9 mouse cellular contexts compared by ENCODE assay signal in genomic region chr5:120567761-120568211, GRCm38 (mm10). TPM values are rescaled to one million over a fixed set of nuclear protein-coding genes. Genes with fewer than 3 reads are reported as not detected.
DNase-seq lines count a peak whose midpoint lies in the region; ATAC-seq and TF ChIP-seq lines count a peak whose summit lies in the region.
"Had no signal": no experiment of that assay in that cellular context is flagged by ENCODE, and none has a peak within 500 bp of the region (broad histone marks: within the 10 kb centered on the region; RNA-seq: fewer than 3 reads in every experiment).

No protein-coding gene starts in this region.

- TF ChIP-seq POLR2A in olfactory bulb, adult 2 months (IDR thresholded peaks at IDR 0.05; ENCODE audit: insufficient read depth, low read depth, low read length): no peak

- no peaks in the 10 kb centered on the region for H3K36me3 ChIP-seq in lung, embryonic 16.5 days (ENCODE audit: control insufficient read depth, insufficient read depth, low read length)
- no peaks in the 10 kb centered on the region for H3K36me3 ChIP-seq in intestine, embryonic 14.5 days (ENCODE audit: control insufficient read depth, insufficient read depth, low read length)

- peak overlapping the region; percentile 39 for H3K27ac ChIP-seq in lung, embryonic 16.5 days (ENCODE audit: low read length)
- peak overlapping the region; percentile 62 for H3K27ac ChIP-seq in intestine, embryonic 14.5 days (ENCODE audit: low read depth)
- H3K27ac ChIP-seq in olfactory bulb, adult 2 months (ENCODE audit: insufficient read depth, low read depth, low read length): peak overlapping the region; percentile 49

- TF ChIP-seq CTCF in olfactory bulb, adult 2 months (IDR thresholded peaks at IDR 0.05; ENCODE audit: insufficient read depth, low read depth, low read length): no peak

- peaks cover 78% of the 10 kb centered on the region for H3K4me1 ChIP-seq in lung, embryonic 16.5 days (replicated peaks; ENCODE audit: control insufficient read depth, insufficient read depth, low read length)
- peaks cover 86% of the 10 kb centered on the region for H3K4me1 ChIP-seq in intestine, embryonic 14.5 days (replicated peaks; ENCODE audit: control insufficient read depth, insufficient read depth, low read length)
- H3K4me1 ChIP-seq in olfactory bulb, adult 2 months (ENCODE audit: control insufficient read depth, insufficient read depth, low read length): peaks cover 80% of the 10 kb centered on the region

- ATAC-seq in lung, embryonic 16.5 days (ENCODE audit: low read depth): no peak
- no peak for ATAC-seq in intestine, embryonic 14.5 days (replicated peaks; ENCODE audit: low FRiP score, low TSS enrichment, low read depth)

- no peak overlapping the region for H3K4me3 ChIP-seq in lung, embryonic 16.5 days (ENCODE audit: low read length)
- no peak overlapping the region for H3K4me3 ChIP-seq in intestine, embryonic 14.5 days (ENCODE audit: low read depth, low read length)
- H3K4me3 ChIP-seq in olfactory bulb, adult 2 months (ENCODE audit: insufficient read depth, low read depth, low read length): no peak overlapping the region
- H3K4me3 ChIP-seq: erythroblast, embryonic 14.5 days had no signal

- no peaks in the 10 kb centered on the region for H3K9me3 ChIP-seq in lung, embryonic 16.5 days (ENCODE audit: control insufficient read depth, low read length)
- H3K9me3 ChIP-seq in intestine, embryonic 14.5 days (ENCODE audit: control insufficient read depth, low read length): no peaks in the 10 kb centered on the region

- DNase-seq in adrenal gland, adult 2 months: peak; percentile 26
- DNase-seq in adrenal gland, postnatal 36 days: no peak
- DNase-seq in lung, postnatal 10 days: no peak
- DNase-seq in intestine, embryonic 14.5 days (ENCODE audit: low spot score): no peak
- no peak for DNase-seq in frontal cortex, postnatal 14 days (ENCODE audit: low spot score in 2 of 2)
- DNase-seq in gastrocnemius, postnatal 25 days: no peak

- H3K9ac ChIP-seq in lung, embryonic 16.5 days (ENCODE audit: low read length): 0 out of 2 replicates have a peak overlapping the region, but pooled peaks have one; percentile 11
- no peak overlapping the region for H3K9ac ChIP-seq in intestine, embryonic 14.5 days (ENCODE audit: low read length)

- no peak overlapping the region for H3K4me2 ChIP-seq in lung, embryonic 16.5 days (ENCODE audit: low read depth, low read length)
- no peak overlapping the region for H3K4me2 ChIP-seq in intestine, embryonic 14.5 days (ENCODE audit: low read length)

- H3K27me3 ChIP-seq in lung, embryonic 16.5 days (ENCODE audit: control insufficient read depth, insufficient read depth, low read depth, low read length): no peaks in the 10 kb centered on the region
- no peaks in the 10 kb centered on the region for H3K27me3 ChIP-seq in intestine, embryonic 14.5 days (replicated peaks; ENCODE audit: control insufficient read depth, insufficient read depth, low read length)

- 56% methylated on average over 14 of the region's 14 CpGs for WGBS in lung, embryonic 16.5 days
- 47% methylated on average over 14 of the region's 14 CpGs for WGBS in intestine, embryonic 14.5 days
- 34% methylated on average over 14 of the region's 14 CpGs for WGBS in olfactory bulb, adult 2 months

RNA-seq across cellular contexts. Expression of gene Tpcn1, which starts 20.7 kb away (rescaled TPM):
- 10 to 100 TPM; 38.1 to 51.3 TPM for total RNA-seq in adrenal gland, adult 2 months (2021)
- 48.9 and 59.8 TPM in 2 replicates for polyA plus RNA-seq in adrenal gland, adult 2 months (2012; rRNA removed)
- 10 to 100 TPM; 34.1 to 36.9 TPM for total RNA-seq in adrenal gland, postnatal 36 days (2021)
- 17.8 and 18.0 TPM in 2 replicates for polyA plus RNA-seq in lung, embryonic 16.5 days (2015; fragmentation: Nextera tagmentation; extraction: Ambion mirVana)
- polyA plus RNA-seq in intestine, embryonic 14.5 days (2014; fragmentation: Nextera tagmentation; extraction: Ambion mirVana): 22.7 and 23.6 TPM in 2 replicates
- polyA plus RNA-seq in olfactory bulb, adult 2 months (2012; ENCODE audit: insufficient read depth, insufficient read length, low replicate concordance, missing spikeins): not detected in 2 replicates
- 10 to 100 TPM; 44.3 to 48.3 TPM for total RNA-seq in gastrocnemius, postnatal 25 days (2021)

RNA-seq across cellular contexts. Expression of gene Iqcd, which starts 21.0 kb away (rescaled TPM):
- under 1 TPM; 0.29 to 0.55 TPM for total RNA-seq in adrenal gland, adult 2 months (2021)
- polyA plus RNA-seq in adrenal gland, adult 2 months (2012; rRNA removed): 0.29 and 0.49 TPM in 2 replicates
- total RNA-seq in adrenal gland, postnatal 36 days (2021): under 1 TPM; 0.36 to 0.40 TPM
- polyA plus RNA-seq in lung, embryonic 16.5 days (2015; fragmentation: Nextera tagmentation; extraction: Ambion mirVana): 1.2 and 1.9 TPM in 2 replicates
- polyA plus RNA-seq in intestine, embryonic 14.5 days (2014; fragmentation: Nextera tagmentation; extraction: Ambion mirVana): 0.24 and 0.48 TPM in 2 replicates
- not detected in 2 replicates for polyA plus RNA-seq in olfactory bulb, adult 2 months (2012; ENCODE audit: insufficient read depth, insufficient read length, low replicate concordance, missing spikeins)
- total RNA-seq in gastrocnemius, postnatal 25 days (2021): under 1 TPM in 1 of 2 experiments, not detected in 1; 0.18 TPM

RNA-seq across cellular contexts. Expression of gene Rita1, which starts 44.6 kb away (rescaled TPM):
- 10 to 100 TPM; 11.6 to 22.7 TPM for total RNA-seq in adrenal gland, adult 2 months (2021)
- 32.5 and 33.5 TPM in 2 replicates for polyA plus RNA-seq in adrenal gland, adult 2 months (2012; rRNA removed)
- 10 to 100 TPM; 15.6 to 15.9 TPM for total RNA-seq in adrenal gland, postnatal 36 days (2021)
- 13.8 and 14.0 TPM in 2 replicates for polyA plus RNA-seq in lung, embryonic 16.5 days (2015; fragmentation: Nextera tagmentation; extraction: Ambion mirVana)
- polyA plus RNA-seq in intestine, embryonic 14.5 days (2014; fragmentation: Nextera tagmentation; extraction: Ambion mirVana): 8.1 and 9.4 TPM in 2 replicates
- not detected in 2 replicates for polyA plus RNA-seq in olfactory bulb, adult 2 months (2012; ENCODE audit: insufficient read depth, insufficient read length, low replicate concordance, missing spikeins)
- total RNA-seq in gastrocnemius, postnatal 25 days (2021): 1 to 10 TPM; 4.8 to 6.3 TPM

RNA-seq across cellular contexts. Expression of gene Ddx54, which starts 44.8 kb away (rescaled TPM):
- 10 to 100 TPM; 46.8 to 49.5 TPM for total RNA-seq in adrenal gland, adult 2 months (2021)
- polyA plus RNA-seq in adrenal gland, adult 2 months (2012; rRNA removed): 42.7 and 49.6 TPM in 2 replicates
- 10 to 100 TPM; 50.4 to 51.1 TPM for total RNA-seq in adrenal gland, postnatal 36 days (2021)
- 36.8 and 37.8 TPM in 2 replicates for polyA plus RNA-seq in lung, embryonic 16.5 days (2015; fragmentation: Nextera tagmentation; extraction: Ambion mirVana)
- 39.3 and 41.0 TPM in 2 replicates for polyA plus RNA-seq in intestine, embryonic 14.5 days (2014; fragmentation: Nextera tagmentation; extraction: Ambion mirVana)
- polyA plus RNA-seq in olfactory bulb, adult 2 months (2012; ENCODE audit: insufficient read depth, insufficient read length, low replicate concordance, missing spikeins): not detected in 2 replicates
- total RNA-seq in gastrocnemius, postnatal 25 days (2021): 10 to 100 TPM; 15.7 to 17.1 TPM

RNA-seq across cellular contexts. Expression of gene Slc8b1, which starts 56.8 kb away (rescaled TPM):
- total RNA-seq in adrenal gland, adult 2 months (2021): 10 to 100 TPM; 25.5 to 46.3 TPM
- 40.1 and 49.3 TPM in 2 replicates for polyA plus RNA-seq in adrenal gland, adult 2 months (2012; rRNA removed)
- total RNA-seq in adrenal gland, postnatal 36 days (2021): 10 to 100 TPM; 29.0 to 45.6 TPM
- 8.5 and 8.6 TPM in 2 replicates for polyA plus RNA-seq in lung, embryonic 16.5 days (2015; fragmentation: Nextera tagmentation; extraction: Ambion mirVana)
- polyA plus RNA-seq in intestine, embryonic 14.5 days (2014; fragmentation: Nextera tagmentation; extraction: Ambion mirVana): 3.3 and 3.8 TPM in 2 replicates
- not detected in 2 replicates for polyA plus RNA-seq in olfactory bulb, adult 2 months (2012; ENCODE audit: insufficient read depth, insufficient read length, low replicate concordance, missing spikeins)
- total RNA-seq in gastrocnemius, postnatal 25 days (2021): 10 to 100 TPM in 1 of 2 experiments, 1 to 10 TPM in 1; 9.4 to 11.7 TPM
